Mouse (Mus musculus): ENCODE data around the gene Tigd3.
"Not testable (repeated sequence)": the region's sequence is repeated elsewhere in the genome, so short reads cannot be mapped to it uniquely, and the experiment has no call there.

The Tigd3 gene

DNA sequence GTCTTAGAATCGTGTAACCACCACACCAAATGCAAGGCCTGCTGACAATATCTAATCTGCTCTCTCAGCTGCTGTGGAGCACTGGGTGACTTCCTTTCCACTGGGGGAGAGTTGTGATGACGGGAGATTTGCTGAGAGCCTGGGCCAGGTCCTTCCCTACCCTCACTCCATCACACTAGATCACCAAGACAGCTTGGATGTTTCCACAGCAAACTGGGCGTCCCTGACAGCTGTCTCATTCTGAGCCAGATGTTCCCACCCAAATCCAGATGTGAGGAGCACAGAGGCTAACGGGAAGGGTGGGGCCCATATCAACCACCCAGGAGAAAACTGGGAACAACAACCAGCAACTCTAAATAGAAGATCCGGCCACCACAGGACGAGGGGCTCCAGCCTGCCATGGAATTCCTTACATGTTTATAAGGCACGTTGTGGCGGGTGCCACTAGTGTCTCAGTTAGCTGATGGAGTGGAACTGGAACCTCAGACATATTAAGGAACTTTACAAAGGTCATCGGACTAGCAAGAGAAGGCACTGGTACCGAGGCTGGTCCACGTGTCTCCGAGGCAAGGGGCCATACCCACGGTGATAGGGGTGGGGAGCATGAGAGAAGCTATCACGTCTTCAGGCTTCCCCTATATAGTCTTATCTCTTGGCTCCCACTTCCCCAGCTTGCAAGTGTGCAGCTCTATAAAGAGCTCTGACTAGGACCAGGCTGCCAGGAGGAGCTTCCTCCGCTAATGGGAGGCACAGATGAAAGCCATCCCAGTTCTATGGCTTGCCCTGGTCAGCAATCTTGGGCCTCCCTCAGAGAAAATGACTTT lies 28.4 kb upstream of the Tigd3 start:
- peak in 1 of 2 experiments; percentile 48 for DNase-seq (ENCODE audit: low spot score in 2 of 2)

DNA sequence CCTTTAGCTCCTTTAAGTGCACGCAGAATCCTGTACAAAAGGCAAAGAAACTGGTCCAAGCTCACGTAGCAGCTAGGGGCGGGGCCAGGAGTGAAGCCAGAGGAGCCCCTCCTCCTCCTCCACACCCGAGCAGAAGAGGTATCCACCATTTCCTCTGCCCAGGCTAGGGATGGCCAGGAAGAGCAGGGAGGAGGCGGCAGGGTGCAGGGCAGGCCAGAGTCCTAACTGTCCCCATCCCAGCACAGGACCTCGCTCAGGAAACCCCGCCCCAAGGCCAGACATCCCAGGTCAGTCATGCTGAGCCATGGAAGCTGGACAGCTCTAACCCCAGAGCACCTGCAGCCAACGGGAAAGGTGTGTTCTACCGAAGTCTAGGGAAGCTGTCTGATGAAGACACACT lies 27.8 kb upstream of the Tigd3 start:
- peak in 1 of 2 experiments; percentile 44 for DNase-seq (ENCODE audit: low spot score in 2 of 2)

DNA sequence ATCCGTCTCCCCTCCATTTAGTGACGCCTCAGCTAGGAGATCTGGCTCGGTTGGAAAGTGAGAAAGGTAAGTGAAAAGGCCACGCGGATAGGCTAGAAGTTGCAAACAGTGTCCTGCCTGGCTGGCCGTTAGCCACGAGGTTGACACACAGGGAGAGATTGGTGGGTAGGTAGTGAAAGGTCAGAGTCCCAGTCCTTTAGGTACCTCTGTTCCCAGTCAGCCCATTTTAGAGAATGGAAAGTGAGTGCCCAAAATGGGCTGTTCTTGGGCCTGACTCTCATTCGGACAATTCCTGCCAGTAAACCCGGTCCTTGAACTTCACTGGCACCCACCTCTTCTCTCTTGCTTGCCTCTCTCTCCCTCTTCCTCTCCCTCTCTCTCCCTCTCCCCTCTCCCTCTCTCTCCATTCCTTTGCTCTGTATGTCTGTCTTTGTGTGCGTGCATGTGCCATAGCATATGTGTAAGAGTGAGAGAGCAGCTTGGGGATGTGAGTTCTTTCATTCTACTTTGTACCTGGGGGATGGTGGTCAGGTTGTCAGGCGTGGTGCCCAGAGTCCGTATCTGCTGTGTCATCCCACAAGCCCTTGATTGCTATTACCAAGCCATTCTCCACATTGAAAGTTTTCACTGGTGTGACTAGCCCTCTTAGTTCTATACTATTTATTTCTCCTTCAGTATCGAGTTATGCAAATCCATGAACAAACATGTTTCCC lies 19.2 kb upstream of the Tigd3 start, which contains the start of gene Dpf2:
Gene Dpf2 (minus strand): TSS at position 4 of the 713 bp plus-strand sequence.
- DNase-seq (ENCODE audit: low spot score in 2 of 2) = peak in 1 of 2 experiments; percentile 30

DNA sequence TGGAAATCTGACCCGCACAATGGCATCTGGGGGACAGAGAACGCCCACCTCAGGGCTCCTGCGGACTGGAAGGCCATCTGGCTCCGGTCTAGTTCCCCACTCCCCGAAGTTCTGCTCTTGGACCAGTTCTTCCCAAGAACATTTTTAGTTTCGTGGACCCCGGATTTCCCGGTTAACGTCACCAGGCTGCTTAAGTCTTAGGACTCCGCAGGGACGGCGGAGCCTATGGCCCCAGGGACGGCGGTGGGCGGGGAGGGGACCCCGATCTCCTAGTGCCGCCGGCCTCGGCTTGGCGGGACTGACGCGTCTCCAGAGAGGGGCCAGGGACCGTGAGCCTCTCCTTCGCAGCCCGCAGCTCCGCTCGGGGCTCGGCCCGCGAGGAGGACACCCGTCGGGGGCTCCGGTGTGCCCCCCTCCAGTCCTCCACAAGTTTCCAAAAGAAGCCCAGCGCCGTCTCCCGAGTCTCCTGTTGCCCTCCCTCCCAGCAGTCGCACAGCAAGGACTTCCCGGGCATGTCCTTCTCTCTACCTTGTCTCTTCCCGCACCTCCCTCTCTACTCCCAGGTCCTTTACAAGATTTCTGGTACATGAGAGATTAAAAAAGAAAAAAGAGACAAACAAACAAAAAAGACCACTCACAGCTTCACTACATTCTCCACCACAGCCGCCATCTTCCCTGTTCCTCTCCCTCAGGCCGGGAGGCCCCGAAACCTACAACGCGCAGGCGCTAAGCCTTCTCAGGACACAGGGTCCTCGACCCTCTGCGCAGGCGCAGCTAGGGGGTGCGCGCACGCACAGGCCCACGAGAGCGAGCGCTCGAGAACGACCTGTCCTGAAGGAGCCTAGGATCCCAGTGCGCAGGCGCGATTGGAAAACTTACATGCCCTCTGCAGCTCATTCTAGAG lies 18.4 kb upstream of the Tigd3 start:
- DNase-seq (ENCODE audit: low spot score in 2 of 2) = peak; percentile 95 to 99

DNA sequence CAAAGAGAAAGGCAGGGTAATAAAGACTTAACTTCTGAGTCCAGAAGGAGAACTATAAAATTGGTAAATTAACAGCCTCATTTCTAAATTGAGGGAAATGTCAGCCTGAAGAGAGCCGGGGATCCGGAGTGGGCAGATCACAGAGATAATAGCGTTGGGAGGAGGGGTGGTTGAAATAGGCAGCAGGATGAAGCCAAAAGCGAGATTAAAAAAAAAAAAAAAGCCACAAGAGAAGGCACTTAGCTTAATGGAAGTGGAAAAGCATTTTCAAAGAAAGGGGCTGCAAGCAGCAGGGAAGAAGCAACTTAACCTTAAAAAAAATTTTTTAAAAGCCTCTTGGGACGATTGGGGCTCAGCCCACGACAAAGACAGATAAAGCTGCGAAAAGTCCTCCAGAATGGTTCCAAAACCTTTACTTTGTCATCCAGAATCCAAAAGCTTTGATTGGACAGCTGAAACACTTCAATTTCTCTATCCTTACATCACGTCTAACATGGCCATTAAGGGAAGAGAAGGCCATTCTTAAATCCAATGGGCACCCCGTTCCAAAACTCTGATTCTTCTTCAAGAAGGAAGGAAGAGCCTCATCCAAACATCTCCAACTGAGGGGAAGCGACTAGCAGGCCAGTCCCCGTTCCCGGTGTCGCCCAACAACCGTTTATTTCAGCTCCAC lies 17.6 kb upstream of the Tigd3 start:
- DNase-seq (ENCODE audit: low spot score in 2 of 2) = no peak

DNA sequence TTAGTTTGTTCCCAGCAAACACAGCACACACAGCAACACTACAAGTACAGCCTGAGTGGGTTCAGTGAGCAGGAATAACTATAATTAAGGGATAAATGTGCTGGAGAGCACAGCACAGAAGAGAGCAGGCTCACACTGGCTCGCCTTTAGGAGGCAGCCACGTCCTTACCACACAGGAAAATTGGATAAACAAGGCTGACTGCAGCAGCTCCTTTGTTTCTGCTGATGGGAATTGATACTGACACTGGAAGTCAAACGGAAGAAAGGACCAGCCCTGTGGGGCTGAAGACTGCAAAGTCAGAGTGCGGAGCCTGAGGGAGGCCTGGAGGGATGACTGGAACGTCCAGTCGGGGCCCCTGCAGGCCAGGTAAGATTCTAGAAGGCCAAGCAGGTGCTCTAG lies 16.3 kb upstream of the Tigd3 start:
- no peak for DNase-seq (ENCODE audit: low spot score in 2 of 2)

DNA sequence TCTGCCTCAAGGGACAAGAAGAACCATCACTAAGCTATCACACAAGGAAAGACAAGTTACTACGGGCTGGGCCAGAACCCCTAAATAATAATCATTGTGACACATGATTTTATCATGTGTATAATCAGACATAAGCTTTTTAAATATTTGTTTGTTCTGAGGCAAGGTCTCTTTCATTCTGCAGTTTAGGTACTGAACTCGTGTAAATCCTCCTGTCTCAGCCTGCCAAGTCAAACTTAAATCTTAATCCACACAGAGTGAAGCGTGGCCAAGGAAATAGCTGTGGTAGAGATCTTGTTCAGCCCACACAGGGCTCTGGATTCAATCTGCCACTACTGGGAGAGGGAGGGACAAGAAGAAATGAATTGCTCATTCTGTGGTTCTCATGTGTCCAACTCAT lies 13.3 kb upstream of the Tigd3 start:
- no peak for DNase-seq (ENCODE audit: low spot score in 2 of 2)

DNA sequence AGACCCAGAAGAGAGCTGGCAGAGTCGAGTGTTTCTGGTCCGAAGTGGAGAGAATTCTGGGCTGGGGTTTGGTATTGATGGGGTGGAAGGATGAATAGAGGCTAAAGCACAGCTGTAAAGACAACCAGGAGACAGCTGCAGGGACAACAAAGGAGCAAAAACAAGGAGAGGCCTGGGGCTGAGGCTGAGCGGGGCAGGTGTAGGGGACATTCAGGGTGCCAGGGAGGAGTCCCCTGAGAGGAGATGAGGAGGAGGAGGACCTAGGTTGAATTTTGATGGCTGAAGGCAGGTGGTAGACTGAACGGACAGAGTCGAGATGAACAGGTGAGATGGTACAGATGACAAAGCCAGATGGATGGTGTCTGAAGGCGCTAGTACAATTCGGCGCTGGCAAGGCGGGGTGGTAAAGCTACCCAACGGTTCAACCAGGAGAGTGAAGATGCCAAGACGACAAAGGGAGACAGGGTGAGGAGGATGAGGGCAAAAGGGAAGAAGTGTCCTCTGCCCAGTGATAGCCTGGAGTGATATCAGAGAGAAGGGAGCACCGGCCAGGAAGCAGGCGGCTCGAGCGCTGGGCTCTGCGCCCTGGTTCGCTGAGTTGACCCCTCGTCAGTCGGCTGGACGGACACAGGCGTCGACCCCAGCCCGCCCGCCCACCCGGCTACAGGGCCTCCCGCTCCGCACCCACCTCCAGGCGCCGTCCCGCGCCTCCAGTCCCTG lies 507 bp downstream of the Tigd3 start:
- peak in 1 of 2 experiments; percentile 18 for DNase-seq (ENCODE audit: low spot score in 2 of 2)

DNA sequence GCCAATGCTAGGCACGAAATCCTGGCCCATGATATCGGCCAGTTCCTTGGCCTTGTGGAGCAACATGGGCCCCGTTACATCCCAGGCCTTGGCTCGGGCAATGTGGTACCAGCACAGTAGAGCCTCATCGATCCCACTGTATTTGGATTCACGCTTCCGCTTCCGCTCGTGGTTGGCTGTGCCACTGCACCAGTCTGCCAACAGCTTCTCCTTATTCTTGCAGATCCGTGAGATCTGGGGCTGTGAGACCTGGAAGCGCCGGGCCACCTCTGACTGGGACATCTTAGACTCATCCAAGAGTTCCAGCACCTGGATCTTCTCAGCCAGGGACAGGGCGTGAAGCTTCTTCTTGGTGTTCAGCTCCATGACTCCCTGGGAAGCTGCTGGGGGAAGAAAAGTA lies 1.2 kb downstream of the Tigd3 start:
- no peak for DNase-seq (ENCODE audit: low spot score in 2 of 2)

DNA sequence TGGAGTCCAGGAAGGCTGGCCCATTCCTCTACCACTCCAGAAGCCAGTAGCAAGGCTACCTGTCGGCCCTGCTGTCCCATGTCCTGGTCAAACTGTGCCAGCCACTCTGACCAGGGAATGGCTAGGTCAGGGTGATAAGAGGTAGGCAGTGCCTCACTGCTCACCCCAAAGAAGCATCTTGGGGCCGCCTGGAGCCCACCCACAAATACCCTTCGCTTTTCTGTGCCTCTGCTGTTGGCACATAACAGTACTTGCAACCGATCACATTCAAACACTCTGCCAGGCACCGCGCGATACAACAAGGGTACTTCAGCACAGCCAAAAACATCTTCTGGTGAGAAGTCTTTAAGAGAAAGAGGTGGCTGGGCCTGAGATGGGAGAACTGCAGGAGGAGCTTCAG lies 1.7 kb downstream of the Tigd3 start:
- no peak for DNase-seq (ENCODE audit: low spot score in 2 of 2)

DNA sequence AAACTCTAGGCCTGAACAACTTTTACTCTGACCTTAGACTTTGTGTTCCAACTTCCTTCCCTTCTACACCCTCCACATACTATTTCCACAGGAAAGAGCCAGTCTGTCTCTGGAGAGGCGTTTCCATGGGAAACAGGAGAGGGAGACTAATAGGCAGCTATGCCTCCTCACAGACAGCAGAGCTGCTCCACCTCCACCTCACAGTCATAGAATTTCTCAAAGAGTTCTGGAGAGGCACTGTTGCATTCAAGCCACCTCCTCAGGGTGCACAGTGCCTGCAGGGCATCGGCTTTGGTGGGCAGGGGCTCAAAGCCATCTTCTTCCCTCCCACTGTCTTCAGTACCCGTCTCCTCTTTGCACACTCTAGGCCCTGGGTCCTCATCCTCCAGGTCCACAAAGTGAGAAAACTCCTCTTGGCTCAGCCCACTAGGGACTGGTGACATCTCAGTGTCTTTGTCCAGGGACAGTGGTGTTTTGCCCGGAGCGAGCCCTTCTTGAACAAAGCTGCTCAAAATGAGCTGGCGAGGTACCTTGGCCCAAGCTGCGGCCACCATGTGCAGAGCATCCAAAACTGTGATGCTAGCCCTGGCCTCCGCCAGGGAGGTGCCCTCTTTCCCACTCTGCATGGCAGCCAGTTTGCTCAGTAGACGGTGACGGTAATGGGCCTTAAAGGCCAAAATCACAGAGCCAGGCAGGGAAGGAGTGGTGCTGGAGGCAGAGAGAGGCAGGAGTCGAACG lies 2.3 kb downstream of the Tigd3 start:
- DNase-seq (ENCODE audit: low spot score in 2 of 2) = no peak

DNA sequence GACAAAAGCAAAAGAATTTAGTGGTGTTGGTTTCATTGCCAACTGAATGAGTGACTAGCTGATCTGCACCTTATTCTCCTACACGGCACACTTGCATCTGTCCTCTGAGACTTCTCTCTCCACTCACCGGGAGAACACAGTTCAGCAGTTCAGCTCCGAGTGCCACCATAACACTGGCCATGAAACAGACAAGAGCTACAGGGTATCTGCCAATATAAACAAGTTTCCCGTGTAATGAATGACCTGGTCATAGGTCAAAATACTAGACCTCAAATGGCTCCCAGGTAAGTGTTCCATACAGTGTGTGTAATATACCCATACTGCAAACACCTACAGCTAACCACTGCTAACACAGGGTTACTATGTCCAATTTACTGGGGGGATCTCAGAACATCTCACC lies 4.7 kb downstream of the Tigd3 start:
- no peak for DNase-seq (ENCODE audit: low spot score in 2 of 2)

DNA sequence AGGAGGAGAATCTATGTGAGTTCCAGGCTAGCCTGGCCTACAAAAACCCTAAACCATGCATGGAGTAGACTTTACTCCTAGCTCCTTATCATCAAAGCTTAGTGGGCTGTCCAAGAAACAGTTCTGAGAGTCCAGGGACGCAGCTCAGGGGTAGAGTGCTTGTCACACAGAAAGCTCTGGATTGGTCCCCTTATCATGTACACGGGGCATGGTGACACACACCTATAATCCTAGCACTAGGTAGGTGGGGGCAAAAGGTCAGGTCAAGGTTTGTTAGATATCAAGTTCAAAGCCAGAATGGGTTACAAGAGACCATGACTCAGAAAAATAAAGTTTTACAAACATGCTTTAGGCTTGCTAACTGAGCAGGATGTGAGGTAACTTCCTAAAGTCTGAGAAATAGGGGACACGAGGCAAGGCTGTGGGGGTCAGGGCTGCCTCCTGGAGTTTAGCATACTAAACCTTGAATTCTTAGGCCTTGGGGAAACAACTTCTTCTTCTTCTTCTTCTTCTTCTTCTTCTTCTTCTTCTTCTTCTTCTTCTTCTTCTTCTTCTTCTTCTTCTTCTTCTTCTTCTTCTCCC lies 6.6 kb downstream of the Tigd3 start:
- DNase-seq (ENCODE audit: low spot score in 2 of 2) = no peak

DNA sequence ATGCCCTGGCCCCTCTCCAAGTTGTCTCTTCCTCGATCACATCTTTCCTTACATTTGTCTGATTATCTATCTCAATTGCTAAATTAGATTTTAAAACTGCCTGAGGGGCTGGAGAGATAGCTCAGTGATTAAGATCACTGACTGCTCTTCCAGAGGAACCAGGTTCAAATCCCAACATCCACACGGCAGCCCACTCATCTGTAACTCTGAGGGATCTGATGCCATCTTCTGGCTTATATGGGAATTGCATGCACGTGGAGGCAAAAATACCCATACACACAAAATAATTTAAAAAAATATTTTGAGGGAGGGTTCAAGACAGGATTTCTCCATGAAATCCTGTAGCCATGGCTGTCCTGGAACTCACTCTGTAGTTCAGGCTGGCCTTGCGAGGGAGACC lies 8.1 kb downstream of the Tigd3 start:
- DNase-seq (ENCODE audit: low spot score in 2 of 2) = peak in 1 of 2 experiments; percentile 46

DNA sequence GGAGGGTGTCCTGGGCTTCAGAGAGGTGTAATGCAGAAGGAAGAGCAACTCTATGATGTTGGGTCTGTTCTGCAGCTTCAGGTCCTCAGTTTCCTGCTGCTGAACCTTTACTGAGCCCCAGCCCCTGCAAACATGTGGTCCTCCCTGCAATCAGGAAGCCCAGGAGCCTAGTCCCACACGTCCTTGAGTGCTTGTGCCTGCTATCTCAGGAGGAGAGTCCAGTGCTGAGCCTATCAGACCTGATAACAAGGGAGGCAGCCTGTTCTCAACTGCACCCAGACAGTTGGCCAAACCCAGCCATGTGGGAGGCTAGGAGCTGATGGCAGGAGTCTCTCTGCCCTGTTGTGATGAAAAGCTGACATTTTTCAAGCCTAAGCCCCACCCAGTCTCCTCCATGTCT lies 10.0 kb downstream of the Tigd3 start:
- no peak for DNase-seq (ENCODE audit: low spot score in 2 of 2)

DNA sequence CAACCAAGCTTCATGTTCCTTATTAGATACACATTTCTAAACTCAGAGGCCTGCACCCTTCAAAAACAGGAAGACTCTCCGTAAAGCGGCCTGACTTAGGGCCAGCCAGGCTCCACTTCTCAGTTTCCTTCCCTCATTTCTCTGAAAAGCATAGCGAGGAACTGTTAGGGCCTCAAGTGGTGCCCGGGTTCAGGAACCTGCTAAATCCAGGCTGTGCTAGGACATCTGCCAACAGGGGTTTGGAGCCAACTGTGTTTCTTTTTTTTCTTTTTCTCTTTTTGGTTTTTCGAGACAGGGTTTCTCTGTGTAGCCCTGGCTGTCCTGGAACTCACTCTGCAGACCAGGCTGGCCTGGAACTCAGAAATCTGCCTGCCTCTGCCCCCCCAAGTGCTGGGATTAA lies 11.9 kb downstream of the Tigd3 start:
- DNase-seq (ENCODE audit: low spot score in 2 of 2) = not testable (repeated sequence)

DNA sequence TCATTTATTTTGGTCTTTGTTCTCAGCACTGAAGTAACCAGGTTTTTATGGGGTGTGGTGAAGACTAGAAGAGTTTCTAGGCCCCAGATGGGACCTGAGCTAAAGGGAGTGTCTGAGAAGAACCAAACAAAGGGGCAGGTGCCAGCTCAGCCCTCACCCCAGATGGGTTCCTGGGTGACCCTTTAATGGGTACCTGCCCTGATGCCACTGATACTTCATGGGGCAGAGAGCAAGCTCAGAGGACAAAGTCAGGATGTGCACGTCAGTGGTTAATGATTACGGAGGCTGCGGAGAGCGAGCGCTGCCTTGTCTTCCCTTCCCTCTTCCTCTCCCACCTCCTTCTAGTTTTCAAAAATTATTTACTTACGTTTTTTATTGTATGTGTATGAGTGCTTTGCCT lies 12.8 kb downstream of the Tigd3 start:
- no peak for DNase-seq (ENCODE audit: low spot score in 2 of 2)

DNA sequence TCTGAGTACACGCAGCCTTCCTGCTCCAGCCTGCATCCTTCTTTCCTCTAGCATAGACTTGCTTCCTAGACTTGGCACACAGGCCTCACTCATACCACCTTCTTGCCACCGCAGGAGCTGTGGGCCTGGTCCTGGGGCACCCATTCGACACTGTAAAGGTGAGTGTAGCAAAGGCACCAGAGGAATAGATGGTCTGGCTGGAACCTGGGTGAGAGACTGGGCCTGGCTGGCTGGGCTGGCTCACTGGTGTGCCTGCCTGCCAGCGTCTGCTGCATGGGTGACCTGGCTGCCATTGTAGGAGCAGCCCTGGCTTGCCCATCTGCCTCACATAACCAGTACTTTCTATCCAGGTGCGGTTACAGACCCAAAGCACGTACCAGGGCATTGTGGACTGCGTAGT lies 14.2 kb downstream of the Tigd3 start:
- no peak for DNase-seq (ENCODE audit: low spot score in 2 of 2)

DNA sequence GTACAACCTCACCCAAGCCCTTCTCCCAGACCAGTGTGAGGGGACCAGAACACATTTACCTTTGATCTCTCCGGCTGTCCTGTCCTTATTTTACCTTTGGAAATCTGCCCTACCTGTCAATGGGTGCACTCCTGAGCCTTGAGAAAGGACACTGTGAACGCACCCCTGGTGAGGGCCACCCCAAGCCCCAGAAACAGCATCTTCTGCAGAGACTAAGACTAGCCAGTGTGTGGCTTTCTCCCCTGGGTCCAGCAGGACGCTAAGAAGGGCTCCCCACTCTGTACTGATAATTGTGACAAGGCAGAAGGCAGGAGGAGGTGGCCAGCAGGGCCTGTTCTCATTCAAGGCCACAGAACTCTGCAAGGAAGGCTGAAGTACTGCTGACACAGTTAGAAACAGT lies 15.0 kb downstream of the Tigd3 start:
- no peak for DNase-seq (ENCODE audit: low spot score in 2 of 2)

DNA sequence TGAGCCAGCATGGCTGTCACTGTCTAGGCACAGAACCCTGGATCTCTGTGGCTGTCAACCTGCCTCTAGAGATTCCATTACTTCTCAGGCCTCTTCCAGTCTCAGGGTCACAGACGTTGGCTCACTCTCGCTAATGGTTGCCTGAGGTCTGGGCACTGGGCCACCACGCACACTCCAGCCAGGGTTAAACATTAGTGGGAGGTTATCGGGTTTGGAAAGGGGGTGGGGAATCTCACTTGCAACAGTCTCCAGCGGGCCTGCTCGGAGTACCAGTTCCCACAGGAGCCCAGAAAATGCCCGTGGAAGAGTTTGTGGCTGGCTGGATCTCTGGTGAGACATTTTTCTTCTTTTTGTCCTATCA lies 15.6 kb downstream of the Tigd3 start:
- DNase-seq (ENCODE audit: low spot score in 2 of 2) = no peak

Data from spleen, postnatal 10 days (tissue).